Mouse (Mus musculus): Measurements from ENCODE around the gene Entpd6. TPM values are rescaled to one million over a fixed set of nuclear protein-coding genes. Genes with fewer than 3 reads are reported as not detected.

The Entpd6 gene
- total RNA-seq, 1 experiment = 54.3 TPM

DNA sequence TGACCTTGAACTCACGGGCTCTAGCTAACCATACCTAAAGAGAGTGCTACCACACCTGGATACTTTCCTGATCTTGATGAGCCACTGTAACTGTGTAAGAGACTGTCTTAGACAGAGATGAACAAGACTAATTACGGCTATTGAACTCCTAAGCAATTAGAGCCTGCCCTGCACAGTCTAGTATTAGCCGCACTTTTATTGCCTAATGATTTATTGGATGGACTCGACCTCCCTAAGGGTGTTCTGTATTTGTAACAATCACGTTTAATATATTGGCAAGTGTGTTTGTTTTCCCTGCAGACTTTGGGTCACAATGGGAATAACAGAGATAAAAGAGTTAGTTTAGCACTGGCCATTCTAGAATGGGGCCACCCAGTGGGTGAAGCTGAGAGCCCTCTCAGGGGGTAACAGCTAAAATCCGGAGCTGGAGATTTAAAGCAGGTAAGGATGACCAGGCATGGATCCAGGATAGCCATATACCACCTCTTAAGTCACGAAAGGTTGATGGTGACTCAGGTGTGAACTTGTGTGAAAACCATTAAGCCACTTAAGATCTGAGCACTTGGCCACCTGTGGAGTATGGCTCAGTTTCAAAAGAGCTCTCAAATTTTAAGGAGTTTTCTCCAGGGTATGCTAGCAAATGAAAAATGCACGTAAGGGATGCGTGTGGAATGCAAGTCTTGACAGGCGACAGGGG lies 8.5 kb upstream of the Entpd6 start:
- in situ Hi-C loops (cut with MboI; ENCODE audit: low sequenced_read_pairs in 2 of 2, unreplicated experiment in 2 of 2) = no loop called here

DNA sequence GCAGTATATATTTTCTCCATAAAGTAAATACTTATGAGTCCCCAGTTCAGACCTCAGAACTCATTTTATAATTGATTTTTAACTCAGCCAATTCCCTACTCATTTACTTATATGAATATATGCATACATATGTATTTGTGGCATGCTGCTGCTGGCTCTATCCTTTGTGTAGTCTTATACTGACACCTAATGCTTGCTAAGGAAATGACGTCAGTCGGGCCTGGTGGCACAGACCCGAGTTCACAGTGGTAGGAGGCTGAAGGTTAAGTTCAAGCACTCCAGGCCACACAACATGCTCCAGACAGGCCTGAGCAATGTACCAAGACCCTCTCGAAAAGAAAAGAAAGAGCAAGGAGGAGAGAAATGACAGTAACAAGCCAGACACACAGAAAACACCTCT lies 7.4 kb upstream of the Entpd6 start:
- TF ChIP-seq ZNF384 (IDR thresholded peaks at IDR 0.05; ENCODE audit: low read depth, low read length) (no peak), MAFK (IDR thresholded peaks at IDR 0.05; ENCODE audit: insufficient read depth, low read depth, low read length) (no peak), ZC3H11A (IDR thresholded peaks at IDR 0.05; ENCODE audit: borderline replicate concordance, low read depth, low read length) (peak; percentile 43; the same call in 1 of the 2 replicates), HCFC1 (IDR thresholded peaks at IDR 0.05; ENCODE audit: borderline replicate concordance, insufficient read depth, low read length) (no peak)
- DNase-seq (ENCODE audit: low read depth, low spot score) = no peak
- H3K4me3 ChIP-seq (ENCODE audit: insufficient read depth in 1 of 2, low read depth in 1 of 2, low read length in 2 of 2, poor library complexity in 1 of 2, severe bottlenecking in 1 of 2) = no peak overlapping the region

More for the DNA sequence above, 8.5 kb upstream of the Entpd6 start:
- TF ChIP-seq HCFC1 (IDR thresholded peaks at IDR 0.05; ENCODE audit: borderline replicate concordance, insufficient read depth, low read length) (no peak), CHD2 (IDR thresholded peaks at IDR 0.05; ENCODE audit: low read depth, low read length) (no peak), ZC3H11A (IDR thresholded peaks at IDR 0.05; ENCODE audit: borderline replicate concordance, low read depth, low read length) (no peak)
- Histone ChIP-seq H3K4me1 (ENCODE audit: control insufficient read depth in 2 of 2, insufficient read depth in 2 of 2, low read length in 2 of 2, poor library complexity in 1 of 2) (peaks cover 7 to 11% of the 10 kb centered on the region in 2 experiments), H3K9me3 (ENCODE audit: control insufficient read depth, insufficient read depth, low read depth, low read length) (no peaks in the 10 kb centered on the region), H3K27ac (ENCODE audit: insufficient read depth, low read depth, low read length, poor library complexity, severe bottlenecking) (no peak overlapping the region), H3K36me3 (ENCODE audit: control insufficient read depth, insufficient read depth, low read length, poor library complexity, severe bottlenecking) (no peaks in the 10 kb centered on the region), H3K4me3 (ENCODE audit: insufficient read depth in 1 of 2, low read depth in 1 of 2, low read length in 2 of 2, poor library complexity in 1 of 2, severe bottlenecking in 1 of 2) (no peak overlapping the region), H3K9ac (ENCODE audit: insufficient read depth, low read depth, low read length, poor library complexity, severe bottlenecking) (no peak overlapping the region)
- DNase-seq (ENCODE audit: low read depth, low spot score) = no peak

DNA sequence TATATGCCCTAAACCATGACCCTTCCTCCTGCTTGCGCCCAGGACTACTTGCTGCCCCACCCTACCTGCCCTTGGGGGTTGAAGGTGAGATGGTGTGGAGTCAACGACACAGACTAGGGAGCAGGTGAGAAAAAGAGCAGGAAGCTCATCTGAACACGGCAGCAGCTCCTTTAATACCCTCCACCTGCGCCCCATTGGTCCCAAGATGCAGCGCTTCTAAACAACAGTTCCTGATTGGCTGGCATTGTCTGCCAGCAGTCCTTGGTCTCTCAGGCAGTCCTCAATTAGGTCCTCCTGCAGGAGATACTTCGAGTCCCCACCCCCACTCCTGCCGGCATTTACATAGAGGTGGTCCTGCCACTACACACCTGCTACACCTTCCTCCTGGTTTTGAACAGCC lies 3.8 kb upstream of the Entpd6 start:
- in situ Hi-C loops (cut with MboI; ENCODE audit: low sequenced_read_pairs in 2 of 2, unreplicated experiment in 2 of 2) = loop anchor here in 1 of 2 experiments (5.0 kb wide), 1 partner anchor 68 kb away; no protein-coding TSS in a partner anchor
- no peaks in the 10 kb centered on the region for H3K36me3 ChIP-seq (ENCODE audit: control insufficient read depth, insufficient read depth, low read length, poor library complexity, severe bottlenecking)
- no peak overlapping the region for H3K4me3 ChIP-seq (ENCODE audit: insufficient read depth in 1 of 2, low read depth in 1 of 2, low read length in 2 of 2, poor library complexity in 1 of 2, severe bottlenecking in 1 of 2)
- no peaks in the 10 kb centered on the region for H3K9me3 ChIP-seq (ENCODE audit: control insufficient read depth, insufficient read depth, low read depth, low read length)
- H3K9ac ChIP-seq (ENCODE audit: insufficient read depth, low read depth, low read length, poor library complexity, severe bottlenecking) = no peak overlapping the region
- H3K4me1 ChIP-seq (ENCODE audit: control insufficient read depth in 2 of 2, insufficient read depth in 2 of 2, low read length in 2 of 2, poor library complexity in 1 of 2) = peaks cover 2 to 4% of the 10 kb centered on the region in 2 experiments; a peak in 2 of 4 replicates
- no peak for DNase-seq (ENCODE audit: low read depth, low spot score)
- no peak overlapping the region for H3K27ac ChIP-seq (ENCODE audit: insufficient read depth, low read depth, low read length, poor library complexity, severe bottlenecking)
- TF ChIP-seq HCFC1 (IDR thresholded peaks at IDR 0.05; ENCODE audit: borderline replicate concordance, insufficient read depth, low read length) (no peak), ZC3H11A (IDR thresholded peaks at IDR 0.05; ENCODE audit: borderline replicate concordance, low read depth, low read length) (no peak), CHD2 (IDR thresholded peaks at IDR 0.05; ENCODE audit: low read depth, low read length) (no peak), MAFK (IDR thresholded peaks at IDR 0.05; ENCODE audit: insufficient read depth, low read depth, low read length) (no peak), ZNF384 (IDR thresholded peaks at IDR 0.05; ENCODE audit: low read depth, low read length) (no peak)

More for the DNA sequence above, 7.4 kb upstream of the Entpd6 start:
- no peaks in the 10 kb centered on the region for H3K9me3 ChIP-seq (ENCODE audit: control insufficient read depth, insufficient read depth, low read depth, low read length)
- in situ Hi-C loops (cut with MboI; ENCODE audit: low sequenced_read_pairs in 2 of 2, unreplicated experiment in 2 of 2) = no loop called here
- H3K36me3 ChIP-seq (ENCODE audit: control insufficient read depth, insufficient read depth, low read length, poor library complexity, severe bottlenecking) = no peaks in the 10 kb centered on the region
- H3K9ac ChIP-seq (ENCODE audit: insufficient read depth, low read depth, low read length, poor library complexity, severe bottlenecking) = no peak overlapping the region
- H3K4me1 ChIP-seq (ENCODE audit: control insufficient read depth in 2 of 2, insufficient read depth in 2 of 2, low read length in 2 of 2, poor library complexity in 1 of 2) = peaks cover 4 to 6% of the 10 kb centered on the region in 2 experiments; a peak in 2 of 4 replicates
- H3K27ac ChIP-seq (ENCODE audit: insufficient read depth, low read depth, low read length, poor library complexity, severe bottlenecking) = no peak overlapping the region

DNA sequence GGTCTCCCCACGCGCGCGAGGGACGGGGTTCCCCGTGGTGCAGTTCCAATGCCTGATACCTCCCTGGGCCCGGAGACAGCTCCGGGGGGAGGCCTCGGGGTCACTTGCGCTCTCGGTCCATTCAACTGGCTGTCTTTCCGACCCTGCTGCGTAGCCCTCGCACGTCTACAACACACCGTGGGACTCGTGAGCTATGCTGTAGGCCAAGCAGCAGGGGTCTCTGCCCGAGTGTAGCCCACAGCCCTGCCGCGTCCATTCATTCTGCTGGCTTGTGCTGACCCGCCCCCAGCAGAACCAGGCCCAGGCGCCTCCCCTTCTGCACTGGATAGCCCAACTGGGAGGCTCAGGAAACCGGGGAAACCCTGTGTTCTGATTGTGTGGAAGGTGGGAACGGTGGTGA lies 441 bp downstream of the Entpd6 start:
- in situ Hi-C loops (cut with MboI; ENCODE audit: low sequenced_read_pairs in 2 of 2, unreplicated experiment in 2 of 2) = loop anchor here in 1 of 2 experiments (5.0 kb wide), 1 partner anchor 72 kb away; no protein-coding TSS in a partner anchor
- H3K36me3 ChIP-seq (ENCODE audit: control insufficient read depth, insufficient read depth, low read length, poor library complexity, severe bottlenecking) = peaks cover 8% of the 10 kb centered on the region; the same call in 1 of the 2 replicates
- peaks cover 2 to 5% of the 10 kb centered on the region in 2 experiments; a peak in 2 of 4 replicates for H3K4me1 ChIP-seq (ENCODE audit: control insufficient read depth in 2 of 2, insufficient read depth in 2 of 2, low read length in 2 of 2, poor library complexity in 1 of 2)
- no peak overlapping the region for H3K27ac ChIP-seq (ENCODE audit: insufficient read depth, low read depth, low read length, poor library complexity, severe bottlenecking)
- peak overlapping the region; percentile 77 for H3K9ac ChIP-seq (ENCODE audit: insufficient read depth, low read depth, low read length, poor library complexity, severe bottlenecking)
- no peak for DNase-seq (ENCODE audit: low read depth, low spot score)
- H3K4me3 ChIP-seq (ENCODE audit: insufficient read depth in 1 of 2, low read depth in 1 of 2, low read length in 2 of 2, poor library complexity in 1 of 2, severe bottlenecking in 1 of 2) = peak overlapping the region; percentile 61 to 74
- TF ChIP-seq MAFK (IDR thresholded peaks at IDR 0.05; ENCODE audit: insufficient read depth, low read depth, low read length) = no peak
- TF ChIP-seq HCFC1 (IDR thresholded peaks at IDR 0.05; ENCODE audit: borderline replicate concordance, insufficient read depth, low read length) = no peak
- no peak for TF ChIP-seq ZC3H11A (IDR thresholded peaks at IDR 0.05; ENCODE audit: borderline replicate concordance, low read depth, low read length)
- no peak for TF ChIP-seq ZNF384 (IDR thresholded peaks at IDR 0.05; ENCODE audit: low read depth, low read length)
- TF ChIP-seq CHD2 (IDR thresholded peaks at IDR 0.05; ENCODE audit: low read depth, low read length) = no peak
- H3K9me3 ChIP-seq (ENCODE audit: control insufficient read depth, insufficient read depth, low read depth, low read length) = no peaks in the 10 kb centered on the region

All from ES-E14 (cell line).